Mouse (Mus musculus) brown adipose tissue, adult 24 weeks (tissue): ENCODE measurements around the gene Agbl2. TPM values are rescaled to one million over a fixed set of nuclear protein-coding genes. Genes with fewer than 3 reads are reported as not detected.

Experiments used
- H3K27ac ChIP-seq: fragments of 200-500 bp; replicated peaks from 2 replicates; pipeline ENCODE4 v1.5.1; 2012; ENCODE audit warnings: low read depth, mild to moderate bottlenecking, low read length
- H3K4me1 ChIP-seq: fragments of 200-500 bp; 2 replicates; pipeline ENCODE4 v1.6.1; 2012; ENCODE audit warnings: low read length, mixed read lengths; ENCODE audit not compliant: control insufficient read depth, insufficient read depth, insufficient read length
- H3K4me3 ChIP-seq: fragments of 200-500 bp; 2 replicates; pipeline ENCODE4 v1.5.1; 2012; ENCODE audit warnings: low read depth, mild to moderate bottlenecking, low read length, moderate library complexity; ENCODE audit not compliant: insufficient read depth
- polyA plus RNA-seq: library from polyadenylated mRNA; stranded (reverse); fragments of >200 nt; gene quantifications from 2 replicates; pipeline ENCODE4 v1.2.4, GENCODE M21; 2012; ENCODE audit not compliant: missing spikeins, insufficient read depth, insufficient read length

Gene Agbl2
- polyA plus RNA-seq, 1 experiment = 0.87 TPM

DNA sequence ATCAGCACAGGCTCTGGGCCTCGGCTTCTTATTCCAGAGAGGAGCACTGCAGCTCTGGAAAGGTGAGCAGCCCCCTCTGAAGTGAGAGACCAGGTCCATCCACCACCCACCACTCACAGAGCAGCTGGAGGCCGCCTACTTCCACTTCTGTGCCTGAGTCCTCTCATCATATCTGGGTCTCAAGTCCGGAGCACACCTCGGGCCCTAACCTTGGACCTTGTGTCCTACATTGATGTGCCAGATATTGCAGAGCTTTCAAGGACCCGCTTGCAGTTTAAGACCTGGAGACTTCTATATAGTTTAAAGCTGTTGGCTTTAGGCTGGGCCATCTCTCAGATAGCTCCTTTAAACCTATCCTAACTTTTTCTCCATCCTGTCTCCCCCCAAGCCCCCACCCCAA, 51.0 kb downstream of the Agbl2 start:
- Histone ChIP-seq H3K4me1 (no peaks in the 10 kb centered on the region), H3K4me3 (no peak overlapping the region), H3K27ac (no peak overlapping the region)

DNA sequence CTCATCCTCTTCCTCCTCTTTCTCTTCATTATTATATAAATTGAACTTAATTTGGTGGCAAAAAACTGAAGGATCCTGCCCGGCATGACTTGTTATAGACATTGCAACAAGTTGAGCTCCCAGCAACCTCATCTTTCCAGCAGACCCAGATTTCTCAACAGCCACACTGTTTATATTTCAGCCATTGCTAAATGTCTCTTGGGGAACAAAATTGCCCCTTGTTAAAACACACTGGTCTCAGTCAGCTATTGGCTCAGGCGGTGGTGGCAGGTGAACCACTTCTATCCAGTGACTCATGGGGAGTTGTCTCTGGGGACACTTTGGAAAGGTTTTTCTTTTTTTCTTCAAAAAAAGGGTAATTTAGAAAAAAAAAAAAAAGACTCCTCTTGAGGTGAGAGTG, 56.1 kb downstream of the Agbl2 start:
- Histone ChIP-seq H3K4me3 (no peak overlapping the region), H3K4me1 (no peaks in the 10 kb centered on the region), H3K27ac (no peak overlapping the region)

DNA sequence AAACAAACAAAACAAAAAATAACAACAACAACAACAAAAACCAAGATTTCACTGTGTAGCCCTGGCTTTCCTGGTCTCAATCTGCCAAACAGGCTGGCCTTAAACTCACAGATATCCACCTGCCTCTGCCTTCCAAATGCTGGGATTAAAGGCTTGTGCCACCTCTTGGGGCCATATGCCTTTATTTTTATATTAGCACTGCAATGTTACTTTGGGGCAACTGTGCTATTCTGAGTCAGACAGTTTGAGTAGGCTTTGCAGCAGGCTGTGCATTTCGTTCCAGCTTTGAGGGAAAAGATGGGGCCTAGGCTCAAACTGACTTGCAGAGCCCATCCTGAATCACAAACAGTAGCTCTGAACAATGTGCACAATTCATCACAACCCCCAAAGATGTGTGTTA, 61.1 kb downstream of the Agbl2 start:
- Histone ChIP-seq H3K4me1 (no peaks in the 10 kb centered on the region), H3K27ac (no peak overlapping the region), H3K4me3 (no peak overlapping the region)

DNA sequence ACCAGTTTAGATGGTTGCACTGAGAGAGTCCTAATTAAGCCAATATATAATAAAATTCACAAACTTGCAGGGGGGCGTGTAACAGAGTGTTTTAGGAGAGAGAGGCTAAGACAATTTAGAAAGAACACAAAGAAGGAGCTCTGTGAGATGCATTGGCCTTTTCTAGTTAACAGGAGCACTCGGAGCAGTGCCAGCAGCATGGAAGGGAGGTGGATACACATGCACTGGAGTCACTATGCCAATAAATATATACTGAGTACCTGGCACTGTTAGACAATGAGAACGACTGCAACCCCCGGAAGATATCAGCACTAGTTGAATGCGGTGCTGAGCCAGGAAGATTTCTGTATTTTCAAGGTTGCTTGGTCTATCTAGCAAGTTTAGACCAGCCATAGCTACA, 61.7 kb downstream of the Agbl2 start:
- Histone ChIP-seq H3K4me3 (no peak overlapping the region), H3K4me1 (no peaks in the 10 kb centered on the region), H3K27ac (no peak overlapping the region)

DNA sequence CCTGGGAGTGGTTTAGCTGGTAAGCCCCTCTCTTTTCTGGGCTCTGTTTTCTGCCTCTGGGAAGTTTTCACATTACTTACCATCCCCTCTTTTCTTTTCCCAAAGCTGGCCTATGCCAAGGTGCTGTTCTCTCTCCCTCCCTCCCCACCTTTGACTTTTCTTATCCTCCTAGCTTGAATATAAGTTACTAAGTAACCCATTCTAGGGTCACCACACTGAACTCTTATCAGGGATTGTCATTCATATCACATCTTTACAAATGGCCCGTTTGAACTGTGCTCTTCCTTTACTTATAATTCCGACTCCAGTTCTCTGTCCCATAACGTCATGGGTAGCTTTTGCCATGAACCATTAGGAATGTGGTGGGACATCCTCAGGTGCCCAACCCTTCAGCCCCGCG, 62.7 kb downstream of the Agbl2 start:
- Histone ChIP-seq H3K27ac (peak overlapping the region; percentile 61), H3K4me3 (no peak overlapping the region), H3K4me1 (peaks cover under 1% of the 10 kb centered on the region; the same call in 1 of the 2 replicates)

DNA sequence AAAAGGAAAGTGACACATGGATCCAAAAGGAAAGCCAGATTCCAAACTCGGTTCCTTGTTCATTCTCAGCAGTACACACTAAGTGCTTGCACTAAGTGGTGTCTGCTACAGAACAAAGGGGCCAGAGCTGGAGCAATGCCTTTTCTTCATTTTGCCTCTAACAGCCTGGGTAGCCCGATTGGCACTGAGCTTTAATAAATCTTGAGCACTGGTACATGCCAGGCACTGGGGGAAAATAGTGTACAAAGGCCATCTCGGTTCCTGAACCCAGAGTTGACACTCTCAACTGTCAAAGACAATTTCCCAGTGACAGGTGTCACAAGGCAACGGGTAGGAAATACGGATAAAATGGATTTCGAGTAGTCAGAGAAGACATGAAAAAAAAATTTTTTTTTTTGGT, 63.6 kb downstream of the Agbl2 start:
- Histone ChIP-seq H3K4me3 (peak overlapping the region; percentile 66), H3K27ac (peak overlapping the region; percentile 98), H3K4me1 (peaks cover 4% of the 10 kb centered on the region; the same call in 1 of the 2 replicates)

DNA sequence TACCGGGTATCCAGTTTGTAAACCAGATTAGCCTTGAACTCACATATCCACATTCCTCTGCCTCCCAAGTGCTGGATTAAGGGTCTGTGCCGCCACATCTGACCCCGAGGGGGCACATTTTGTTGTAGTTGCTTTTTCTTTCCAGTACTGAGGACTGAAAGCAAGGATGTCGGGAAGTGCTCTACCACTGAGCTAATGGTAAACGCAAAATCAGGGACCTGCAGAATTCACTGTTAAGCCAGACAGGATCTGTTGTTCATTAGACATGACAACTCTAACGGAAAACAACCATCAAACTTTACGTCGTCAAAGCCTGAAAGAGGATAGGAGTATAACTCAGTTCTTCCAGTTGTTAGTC, 64.0 kb downstream of the Agbl2 start:
- Histone ChIP-seq H3K27ac (peak overlapping the region; percentile 98), H3K4me3 (peak overlapping the region; percentile 66), H3K4me1 (peaks cover 4% of the 10 kb centered on the region; the same call in 1 of the 2 replicates)

DNA sequence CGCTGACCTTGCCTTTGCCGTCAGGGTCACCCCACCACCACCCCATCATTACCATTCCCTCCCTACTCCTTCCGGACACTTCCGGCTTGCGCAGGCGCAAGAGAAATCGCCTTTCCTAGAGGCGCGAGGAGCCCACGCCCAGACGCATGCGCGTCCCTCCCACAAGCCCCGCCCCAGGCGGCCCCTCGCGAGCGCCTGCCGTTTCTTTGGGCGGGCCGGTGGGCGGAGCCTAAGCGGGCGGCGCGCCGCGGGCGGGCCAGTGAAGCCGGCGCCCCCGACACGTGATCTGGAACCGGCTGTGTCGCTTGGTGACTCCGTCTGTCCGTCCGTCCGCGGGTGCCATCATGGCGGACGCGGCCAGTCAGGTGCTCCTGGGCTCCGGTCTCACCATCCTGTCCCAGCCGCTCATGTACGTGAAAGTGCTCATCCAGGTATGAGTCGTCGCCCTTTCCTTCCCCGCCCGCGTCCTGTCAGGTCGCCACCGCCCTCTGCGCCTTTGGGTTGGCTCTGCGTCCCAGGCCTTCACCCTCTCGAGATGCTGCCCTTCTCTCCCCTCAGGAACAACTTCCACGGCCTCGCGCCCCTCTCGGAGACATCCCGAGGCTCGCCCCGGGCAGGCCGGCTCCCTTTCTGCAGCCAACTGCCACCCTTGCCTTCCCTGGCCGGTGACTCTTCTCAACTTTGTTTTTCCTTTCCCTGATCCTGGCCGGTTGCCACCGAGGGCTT, 64.6 kb downstream of the Agbl2 start, which contains the start of gene Mtch2:
TSS of gene Mtch2 (plus strand) at position 201 of the 726 bp plus-strand sequence.
- peak within 1 kb of the TSS; percentile 98 for H3K27ac ChIP-seq
- H3K4me3 ChIP-seq = peak within 1 kb of the TSS; percentile 74
- peaks cover 4% of the 10 kb centered on the region; the same call in 1 of the 2 replicates for H3K4me1 ChIP-seq

DNA sequence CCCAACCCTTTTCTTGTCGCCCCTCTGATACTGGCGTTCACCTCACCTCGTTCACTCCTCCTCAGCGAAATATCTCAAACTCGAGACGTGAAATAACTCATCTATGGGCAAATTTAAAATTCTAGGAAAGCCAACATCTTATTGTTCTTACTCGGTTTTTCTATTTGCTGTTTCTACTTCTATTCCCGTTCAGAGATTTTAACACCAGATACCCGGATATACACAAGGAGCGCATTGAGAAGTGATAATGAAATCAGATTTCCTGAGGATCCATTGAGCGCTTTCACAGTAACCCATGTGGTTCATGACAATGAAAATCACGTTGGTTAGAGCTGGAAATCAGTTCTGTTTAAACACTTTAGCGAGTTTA, 65.1 kb downstream of the Agbl2 start:
- peak overlapping the region; percentile 89 for H3K27ac ChIP-seq
- H3K4me1 ChIP-seq = peaks cover 4% of the 10 kb centered on the region; the same call in 1 of the 2 replicates
- H3K4me3 ChIP-seq = peak overlapping the region; percentile 74

DNA sequence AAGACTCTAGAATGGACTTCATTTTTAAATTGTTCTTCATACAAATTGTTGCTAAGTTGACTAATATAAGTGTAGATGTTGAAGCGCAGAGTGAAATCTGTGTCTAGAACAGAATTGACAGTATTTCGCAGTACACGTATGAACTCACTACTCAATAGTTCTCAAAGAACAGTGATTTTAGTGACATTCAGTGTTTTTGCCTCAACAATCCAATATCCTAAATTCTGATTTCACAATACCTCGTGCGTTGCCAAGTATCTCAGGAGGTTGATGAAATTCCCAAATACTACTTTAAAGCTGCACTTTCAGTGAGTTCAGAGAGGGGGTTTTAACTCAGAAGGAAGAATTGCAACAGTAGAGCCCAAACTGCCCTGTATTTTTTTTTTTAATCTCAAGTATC, 65.8 kb downstream of the Agbl2 start:
- peaks cover 4% of the 10 kb centered on the region; the same call in 1 of the 2 replicates for H3K4me1 ChIP-seq
- no peak overlapping the region for H3K27ac ChIP-seq
- H3K4me3 ChIP-seq = peak overlapping the region; percentile 74

DNA sequence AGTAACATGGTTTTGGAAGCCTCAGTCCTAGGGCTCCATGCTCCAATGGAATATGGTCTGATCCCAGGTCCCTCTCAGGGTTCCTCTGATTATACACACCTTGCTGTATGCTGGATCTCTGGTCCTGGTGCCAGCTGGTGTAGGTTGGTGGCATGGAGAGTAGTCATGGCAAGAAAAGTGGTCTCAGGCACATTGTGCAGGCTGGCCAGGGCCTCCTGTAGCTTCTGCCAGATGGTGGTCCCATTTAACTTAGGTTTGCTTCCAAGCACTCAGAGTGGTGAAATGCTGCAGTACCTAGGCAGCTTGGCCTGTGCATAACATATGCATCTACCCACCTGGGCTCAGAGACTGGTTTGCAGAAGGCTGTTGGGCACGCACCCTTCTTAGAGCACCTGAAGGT, 67.9 kb downstream of the Agbl2 start:
- Histone ChIP-seq H3K4me1 (peaks cover 4% of the 10 kb centered on the region; the same call in 1 of the 2 replicates), H3K4me3 (no peak overlapping the region), H3K27ac (no peak overlapping the region)

DNA sequence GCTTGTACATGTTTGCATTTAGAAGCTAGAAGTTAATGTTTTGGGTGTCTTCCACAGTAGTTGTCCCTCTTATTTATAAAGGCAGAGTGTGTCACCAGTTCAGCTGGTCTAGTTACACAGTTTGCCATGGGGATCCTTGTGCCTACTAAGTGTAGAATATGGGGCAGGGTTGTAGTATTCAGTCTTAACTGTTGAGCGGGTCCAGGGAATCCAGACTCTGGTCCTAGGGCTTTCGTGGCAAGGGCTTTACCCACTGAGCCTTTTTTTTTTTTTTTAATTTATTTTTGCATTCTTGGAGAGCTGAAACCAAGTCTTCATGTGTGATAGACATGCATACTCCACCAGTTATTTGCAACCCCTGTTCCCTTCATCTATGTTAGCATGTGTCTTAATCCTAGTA, 79.0 kb downstream of the Agbl2 start:
- Histone ChIP-seq H3K4me3 (no peak overlapping the region), H3K4me1 (no peaks in the 10 kb centered on the region), H3K27ac (no peak overlapping the region)

DNA sequence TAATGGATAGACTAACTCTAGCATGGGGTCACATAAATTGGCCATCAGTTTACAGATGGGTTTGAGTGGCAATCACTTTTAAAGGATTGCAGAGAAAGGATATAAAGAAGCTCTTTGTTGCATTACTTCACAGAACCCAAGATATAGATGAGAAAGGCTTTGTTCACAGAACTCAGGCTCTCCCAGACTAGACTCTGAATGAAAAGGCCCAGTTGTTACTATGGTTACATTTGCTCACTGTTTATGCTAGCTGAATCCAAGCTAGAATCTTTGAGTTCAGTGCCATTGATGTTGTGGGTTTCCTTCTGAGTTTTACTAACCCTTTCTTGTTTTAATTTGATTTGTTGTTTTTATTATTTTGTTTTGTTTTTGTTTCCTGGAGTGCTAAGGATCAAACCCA, 81.7 kb downstream of the Agbl2 start:
- Histone ChIP-seq H3K27ac (no peak overlapping the region), H3K4me3 (no peak overlapping the region), H3K4me1 (no peaks in the 10 kb centered on the region)

DNA sequence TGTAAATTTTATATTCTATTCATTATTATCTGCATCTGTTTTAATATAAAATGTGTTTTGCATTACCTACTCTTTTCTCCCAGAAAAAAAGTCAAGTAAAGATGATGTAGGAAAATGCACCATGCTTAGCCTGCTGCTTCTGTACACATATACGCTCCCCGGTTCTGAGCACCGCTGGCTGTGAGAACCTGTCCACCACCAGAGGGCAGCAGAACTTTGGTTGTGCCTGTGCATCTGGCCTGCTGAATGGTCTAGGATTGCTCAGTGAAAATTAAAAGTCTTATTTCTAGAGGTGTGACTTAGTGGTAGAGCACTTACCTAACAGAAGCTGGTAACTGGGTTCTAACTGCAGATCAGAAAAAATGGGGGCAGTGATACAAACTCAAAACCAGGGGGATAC, 84.0 kb downstream of the Agbl2 start:
- no peak overlapping the region for H3K4me3 ChIP-seq
- H3K4me1 ChIP-seq = peaks cover 4% of the 10 kb centered on the region; the same call in 1 of the 2 replicates
- no peak overlapping the region for H3K27ac ChIP-seq

DNA sequence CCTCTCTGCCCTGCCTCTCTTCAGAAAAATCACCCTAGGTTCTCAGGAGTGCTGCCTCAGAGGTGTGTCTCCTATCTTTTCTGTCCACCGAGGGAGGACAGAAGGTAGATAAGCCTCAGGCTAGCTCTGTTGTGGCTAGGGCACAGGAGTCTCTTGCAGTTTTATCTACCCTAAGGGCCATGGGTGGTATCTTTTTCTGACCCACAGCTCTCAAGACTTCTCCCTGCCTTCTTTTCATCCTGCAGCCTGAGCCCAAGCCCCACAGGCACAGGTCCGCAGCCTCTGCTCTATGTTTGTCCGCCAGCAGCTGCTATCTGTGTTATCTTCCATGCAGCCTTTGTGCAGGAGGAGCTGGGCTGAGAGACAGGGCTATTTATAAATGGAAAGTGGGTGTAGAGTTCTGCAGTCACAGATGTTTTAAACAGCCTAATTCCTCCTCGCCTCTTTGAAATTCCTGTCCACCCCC, 87.6 kb downstream of the Agbl2 start:
- Histone ChIP-seq H3K4me1 (peaks cover 7% of the 10 kb centered on the region), H3K27ac (no peak overlapping the region), H3K4me3 (no peak overlapping the region)
